Mouse (Mus musculus) urinary bladder, adult 18-20 months (tissue): ENCODE measurements around the gene Igflr1.

ENCODE experiments used
- DNase-seq, 2 experiments: peaks; one replicate each; pipeline ENCODE4 v3.0.0; 2022; ENCODE audit warnings: low spot score in 2 of 2, mixed read lengths in 2 of 2

Gene Igflr1

GRCm38 (mm10) chr7:30553810-30554584 is 11.2 kb upstream of the Igflr1 start:
- no peak for DNase-seq

GRCm38 (mm10) chr7:30556894-30557536 is 8.2 kb upstream of the Igflr1 start:
- no peak for DNase-seq

GRCm38 (mm10) chr7:30557901-30558514 is 7.2 kb upstream of the Igflr1 start:
- no peak for DNase-seq

GRCm38 (mm10) chr7:30558656-30559442 is 6.4 kb upstream of the Igflr1 start:
- DNase-seq, result no peak

GRCm38 (mm10) chr7:30559443-30559954 is 5.7 kb upstream of the Igflr1 start, which contains the start of gene Lin37:
Gene Lin37 (minus strand): TSS chr7:30559838.
- DNase-seq, result peak; percentile 85 to 97

GRCm38 (mm10) chr7:30560296-30560695 is 4.9 kb upstream of the Igflr1 start:
- no peak for DNase-seq

GRCm38 (mm10) chr7:30562526-30563116 is 2.6 kb upstream of the Igflr1 start:
- DNase-seq, result peak; percentile 32 to 65

GRCm38 (mm10) chr7:30563117-30563905 is 1.9 kb upstream of the Igflr1 start, which contains the start of the genes U2af1l4, Gm49396 and Psenen:
Gene U2af1l4 (plus strand): TSS chr7:30563301.
Gene Gm49396 (plus strand): TSS chr7:30563344.
Gene Psenen (minus strand): TSS chr7:30563627.
- peak; percentile 83 to 96 for DNase-seq

GRCm38 (mm10) chr7:30563906-30564280 is 1.3 kb upstream of the Igflr1 start:
- DNase-seq, result no peak

GRCm38 (mm10) chr7:30566033-30566432 is 806 bp downstream of the Igflr1 start:
- no peak for DNase-seq

GRCm38 (mm10) chr7:30567555-30567954 is 2.3 kb downstream of the Igflr1 start:
- DNase-seq, result no peak

GRCm38 (mm10) chr7:30572389-30572788 is 7.2 kb downstream of the Igflr1 start:
- no peak for DNase-seq

- no peak for DNase-seq
Measured at GRCm38 (mm10) chr7:30572969-30573368, 7.7 kb downstream of the Igflr1 start.

GRCm38 (mm10) chr7:30579950-30580349 is 14.7 kb downstream of the Igflr1 start:
- no peak for DNase-seq

GRCm38 (mm10) chr7:30581547-30581946 is 16.3 kb downstream of the Igflr1 start:
- no peak for DNase-seq

- DNase-seq, result no peak
Measured at GRCm38 (mm10) chr7:30584339-30584738, 19.1 kb downstream of the Igflr1 start.

GRCm38 (mm10) chr7:30585170-30585569 is 19.9 kb downstream of the Igflr1 start:
- no peak for DNase-seq

GRCm38 (mm10) chr7:30586455-30587020 is 21.3 kb downstream of the Igflr1 start:
- DNase-seq, result no peak

GRCm38 (mm10) chr7:30587842-30588667 is 22.8 kb downstream of the Igflr1 start:
- DNase-seq, result peak in 1 of 2 experiments; percentile 73
